Mouse (Mus musculus): ENCODE measurements around the gene Gm21852. TPM values are rescaled to one million over a fixed set of nuclear protein-coding genes. Genes with fewer than 3 reads are reported as not detected.
"Not testable (repeated sequence)": the region's sequence is repeated elsewhere in the genome, so short reads cannot be mapped to it uniquely, and the experiment has no call there.

Gm21852 gene
- polyA plus RNA-seq (2012; rRNA removed), result not detected in 2 replicates

DNA sequence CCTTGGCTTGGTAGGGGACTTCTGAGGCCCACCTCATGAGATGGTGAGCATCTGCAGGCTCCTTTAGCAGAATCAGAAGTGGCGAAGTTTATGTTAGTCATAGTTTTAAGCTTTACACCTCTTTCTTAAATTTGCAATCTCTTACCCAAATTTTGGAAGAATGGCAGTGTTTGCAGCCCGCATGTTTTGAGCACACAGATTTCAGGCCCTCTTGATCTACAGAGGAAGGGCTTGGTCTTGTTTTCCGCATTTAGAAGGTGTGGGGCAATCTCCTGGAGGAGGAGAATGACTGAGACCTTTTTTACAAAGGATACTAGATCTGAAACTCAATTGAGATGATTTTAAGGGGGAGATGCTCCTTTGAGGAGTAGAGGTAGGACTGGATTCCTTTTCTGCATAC, at the start of gene Gm21852:
Gene Gm21852, minus strand, starts transcription at position 101 of the 400 bp plus-strand sequence.
- not testable (repeated sequence) for H3K27me3 ChIP-seq (ENCODE audit: control insufficient read depth, insufficient read depth, low read length); H3K36me3 ChIP-seq (ENCODE audit: control insufficient read depth, insufficient read depth, low read length); H3K4me1 ChIP-seq (ENCODE audit: control insufficient read depth, insufficient read depth, insufficient read length, low read length); H3K4me3 ChIP-seq (ENCODE audit: low read depth, low read length); H3K27ac ChIP-seq (ENCODE audit: insufficient read depth, low read depth, low read length)
- no CpG with 5 or more reads among the region's 3 CpGs for WGBS

Other genes with a start within 250 kb of the Gm21852 start
- gene Gm21797, start 123.8 kb upstream of the Gm21852 start, polyA plus RNA-seq (2012; rRNA removed), result not detected in 2 replicates
- gene Gm20795, start 152.9 kb upstream of the Gm21852 start, polyA plus RNA-seq (2012; rRNA removed), result not detected in 2 replicates